Mouse (Mus musculus) midbrain, embryonic 11.5 days (tissue): Measurements from ENCODE around the gene Pck2. TPM values are rescaled to one million over a fixed set of nuclear protein-coding genes. Genes with fewer than 3 reads are reported as not detected.

Experiments
- ATAC-seq: fragments of 200-750 bp; cut with Nextera tagmentation; 2 replicates; pipeline ENCODE4 v1.8.0; 2017; ENCODE audit warnings: moderate TSS enrichment, moderate library complexity; ENCODE audit not compliant: low FRiP score
- DNase-seq: peaks from one replicate; pipeline ENCODE4 v3.0.0; 2015; ENCODE audit warnings: low spot score; ENCODE audit errors: missing footprints
- H3K27ac ChIP-seq: fragments of 300-500 bp; sonication (generic); 2 replicates; pipeline ENCODE4 v1.5.1; 2014; ENCODE audit warnings: low read depth, low read length
- H3K27me3 ChIP-seq: fragments of 300-500 bp; sonication (generic); 2 replicates; pipeline ENCODE4 v1.6.1; 2014; ENCODE audit warnings: mild to moderate bottlenecking, low read length, moderate library complexity, mixed read lengths; ENCODE audit not compliant: control insufficient read depth, insufficient read depth
- H3K36me3 ChIP-seq: fragments of 300-500 bp; sonication (generic); 2 replicates; pipeline ENCODE4 v1.6.1; 2014; ENCODE audit warnings: mild to moderate bottlenecking, low read length, moderate library complexity, mixed read lengths; ENCODE audit not compliant: control insufficient read depth, insufficient read depth
- H3K4me1 ChIP-seq: fragments of 300-500 bp; sonication (generic); 2 replicates; pipeline ENCODE4 v1.6.1; 2014; ENCODE audit warnings: low read length; ENCODE audit not compliant: control insufficient read depth, insufficient read depth
- H3K4me2 ChIP-seq: fragments of 300-500 bp; sonication (generic); 2 replicates; pipeline ENCODE4 v1.6.1; 2014; ENCODE audit warnings: mild to moderate bottlenecking, moderate library complexity
- H3K4me3 ChIP-seq: fragments of 300-500 bp; sonication (generic); 2 replicates; pipeline ENCODE4 v1.5.1; 2014; ENCODE audit warnings: low read depth, low read length
- H3K9ac ChIP-seq: fragments of 300-500 bp; sonication (generic); 2 replicates; pipeline ENCODE4 v1.6.1; 2014; ENCODE audit warnings: low read length
- H3K9me3 ChIP-seq: fragments of 300-500 bp; sonication (generic); 2 replicates; pipeline ENCODE4 v1.6.1; 2016; ENCODE audit warnings: low read length; ENCODE audit not compliant: control insufficient read depth
- WGBS: fragments of 180-500 bp; shearing (Covaris S2); extraction: QIAGEN DNeasy Blood & Tissue Kit; methylation state at CpG from one replicate; pipeline ENCODE4 v1.1.7; 2014; 5-methylcytosine and 5-hydroxymethylcytosine counted together
- polyA plus RNA-seq: library from polyadenylated mRNA; unstranded; fragments of >200 nt; fragmentation: Nextera tagmentation; extraction: Ambion mirVana; gene quantifications from 2 replicates; pipeline ENCODE4 v1.2.1, GENCODE M21; 2014

Pck2 gene
- polyA plus RNA-seq = 10.0 and 10.7 TPM in 2 replicates

DNA sequence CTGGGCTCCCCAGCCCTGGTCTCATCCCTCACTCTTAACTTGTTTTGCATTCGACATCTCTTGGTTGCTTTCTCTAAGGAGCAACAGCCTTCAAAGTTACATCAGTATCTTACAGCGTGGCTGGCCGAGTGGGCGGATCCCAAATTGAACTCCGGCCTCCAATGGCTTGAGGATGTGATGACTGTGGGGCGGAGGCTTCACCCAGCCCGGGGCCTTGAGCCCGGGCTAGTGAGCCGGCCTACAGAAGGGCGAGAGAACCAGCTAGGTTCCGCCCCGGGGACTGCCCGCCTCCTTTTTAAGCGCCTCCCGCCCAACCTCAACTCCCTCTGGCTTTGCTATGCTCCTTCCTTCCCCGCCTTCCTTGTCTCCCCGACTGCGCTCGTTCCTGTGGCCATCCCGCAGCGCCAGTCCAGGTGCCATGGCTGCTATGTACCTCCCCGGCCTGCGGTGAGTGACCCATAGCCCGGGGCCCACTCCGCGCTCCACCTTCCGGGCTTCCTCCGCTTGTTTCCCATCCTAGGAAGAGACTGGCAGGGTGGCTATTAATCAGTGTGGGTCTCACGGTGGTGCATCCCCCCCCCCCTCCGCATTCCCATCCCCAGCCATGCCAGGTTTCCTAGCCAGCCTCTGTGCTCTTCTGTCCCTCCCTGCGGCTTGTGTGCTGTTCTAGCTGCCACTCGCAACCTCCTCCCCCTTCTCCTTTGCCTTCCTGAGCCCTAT is at the start of gene Pck2:
Gene Pck2, plus strand, starts transcription at position 200 of the 720 bp plus-strand sequence.
- DNase-seq = peak; percentile 95
- Histone ChIP-seq H3K9me3 (no peaks in the 10 kb centered on the region), H3K27ac (0 out of 2 replicates have a peak within 1 kb of the TSS, but pooled peaks have one; percentile 1), H3K27me3 (no peaks in the 10 kb centered on the region), H3K4me3 (peak within 1 kb of the TSS; percentile 31), H3K4me1 (peaks cover 9% of the 10 kb centered on the region; the same call in 1 of the 2 replicates), H3K9ac (peak within 1 kb of the TSS; percentile 43), H3K4me2 (peak within 1 kb of the TSS; percentile 54), H3K36me3 (no peaks in the 10 kb centered on the region; the same call in 1 of the 2 replicates)
- WGBS = under 1% methylated on average over 32 of the region's 32 CpGs
- peak; percentile 89 for ATAC-seq

DNA sequence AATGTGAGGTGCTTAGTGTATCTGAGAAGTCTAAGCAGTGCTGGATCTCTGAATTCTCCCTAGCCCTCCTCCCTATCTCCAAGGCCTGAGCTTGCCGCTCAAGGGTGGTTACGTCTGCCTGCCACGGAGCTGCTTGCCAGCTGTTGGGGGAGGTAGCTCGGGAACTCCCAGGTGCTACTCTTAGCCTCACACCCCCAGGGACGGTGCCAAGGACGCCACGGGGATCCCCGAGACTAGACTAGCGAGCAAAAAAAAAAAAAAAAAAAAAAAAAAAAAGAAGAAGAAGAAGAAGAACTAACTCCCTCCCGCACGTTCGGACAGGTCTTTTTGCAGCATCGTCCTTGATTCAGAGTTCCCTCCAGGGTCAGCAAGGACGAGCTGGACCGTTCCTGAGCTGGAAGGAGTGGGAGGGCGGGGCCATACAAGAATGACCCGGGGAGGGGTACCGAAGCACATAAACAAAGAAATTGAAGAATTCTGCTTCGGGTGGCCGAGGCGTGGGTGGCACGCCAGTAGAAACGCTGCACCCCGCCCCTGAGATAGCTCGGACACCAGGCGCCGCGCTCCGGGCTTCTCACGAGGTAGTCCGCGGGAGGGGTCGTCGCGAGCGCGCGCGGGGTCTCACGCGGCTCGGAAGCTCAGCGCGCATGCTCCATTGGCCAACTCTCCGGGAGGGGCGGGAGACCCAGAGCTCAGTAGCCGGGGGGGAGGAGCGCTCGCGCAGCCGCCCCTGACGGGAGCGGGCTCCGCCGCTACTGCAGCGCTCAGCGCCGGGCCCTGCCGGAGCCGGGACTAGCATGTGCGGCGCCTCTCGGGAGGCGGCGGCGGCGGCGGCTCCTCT is 49.5 kb upstream of the Pck2 start, which contains the start of gene Carmil3:
Gene Carmil3, plus strand, starts transcription at position 291 of the 841 bp plus-strand sequence.
- DNase-seq (peak; percentile 97), ATAC-seq (peak; percentile 89)
- WGBS = under 1% methylated on average over 58 of the region's 68 CpGs
- peak within 1 kb of the TSS; percentile 64 for H3K27ac ChIP-seq
- H3K9ac ChIP-seq = peak within 1 kb of the TSS; percentile 74
- no peaks in the 10 kb centered on the region for H3K9me3 ChIP-seq
- no peaks in the 10 kb centered on the region for H3K36me3 ChIP-seq
- 0 out of 2 replicates have a peak, but pooled peaks cover 4% of the 10 kb centered on the region for H3K4me1 ChIP-seq
- H3K4me2 ChIP-seq = peak within 1 kb of the TSS; percentile 63
- H3K27me3 ChIP-seq = no peaks in the 10 kb centered on the region; the same call in 1 of the 2 replicates
- H3K4me3 ChIP-seq = peak within 1 kb of the TSS; percentile 65

DNA sequence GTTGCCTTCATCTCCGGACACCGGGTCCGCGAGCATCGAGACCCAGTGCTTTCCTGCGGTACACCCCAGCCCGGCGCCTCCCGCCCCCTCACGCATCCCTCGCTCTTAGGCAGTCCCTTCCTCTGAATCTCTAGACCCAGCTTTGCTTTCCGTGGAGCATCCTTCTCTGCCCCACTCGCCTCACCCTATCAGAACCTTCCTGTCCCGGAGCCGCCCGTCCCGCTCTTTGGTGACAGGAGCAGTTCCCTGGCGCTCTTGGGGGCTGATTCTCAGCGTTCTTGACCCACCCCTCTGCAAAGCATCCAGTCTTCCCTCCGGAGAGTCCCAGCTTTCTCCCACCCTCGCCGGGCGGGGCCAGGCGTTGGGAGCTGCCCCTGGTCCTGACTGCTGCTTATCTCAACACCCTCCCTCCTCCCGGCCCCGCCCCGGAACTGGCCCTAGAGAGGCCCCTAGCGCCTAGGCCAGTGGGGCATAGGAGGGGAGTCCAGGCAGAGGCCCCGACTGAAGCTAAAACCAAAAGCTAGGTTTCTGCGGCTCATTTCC is 48.7 kb upstream of the Pck2 start:
- 0 out of 2 replicates have a peak, but pooled peaks cover 4% of the 10 kb centered on the region for H3K4me1 ChIP-seq
- DNase-seq (peak; percentile 97), ATAC-seq (peak; percentile 85)
- WGBS = under 1% methylated on average over 30 of the region's 30 CpGs
- H3K4me2 ChIP-seq = peak overlapping the region; percentile 63
- no peaks in the 10 kb centered on the region for H3K9me3 ChIP-seq
- H3K27ac ChIP-seq = peak overlapping the region; percentile 64; the same call in 1 of the 2 replicates
- H3K4me3 ChIP-seq = peak overlapping the region; percentile 65
- H3K36me3 ChIP-seq = no peaks in the 10 kb centered on the region
- H3K9ac ChIP-seq = peak overlapping the region; percentile 74
- no peaks in the 10 kb centered on the region; the same call in 1 of the 2 replicates for H3K27me3 ChIP-seq

DNA sequence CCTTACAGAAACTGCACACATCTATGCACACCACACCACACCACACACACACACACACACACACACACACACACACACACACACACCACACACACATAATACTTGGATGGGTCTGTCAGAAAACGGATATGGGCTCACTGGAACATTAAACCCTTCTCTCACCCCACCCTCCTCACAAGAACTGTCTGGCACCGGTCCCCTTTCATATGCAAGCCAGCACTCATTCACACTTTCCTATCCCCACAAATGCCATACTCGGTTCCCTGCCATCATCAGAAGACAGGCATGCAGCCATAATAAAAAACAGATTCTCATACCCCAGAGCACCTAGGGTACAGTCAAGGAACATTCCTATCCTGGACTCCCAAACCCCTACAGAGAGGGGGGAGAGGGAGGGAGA is 48.0 kb upstream of the Pck2 start:
- DNase-seq (peak; percentile 82), ATAC-seq (no peak)
- WGBS = 47% methylated on average over 3 of the region's 3 CpGs
- H3K27ac ChIP-seq = no peak overlapping the region
- H3K4me1 ChIP-seq = 0 out of 2 replicates have a peak, but pooled peaks cover 4% of the 10 kb centered on the region
- H3K4me3 ChIP-seq = no peak overlapping the region
- no peaks in the 10 kb centered on the region for H3K36me3 ChIP-seq
- no peaks in the 10 kb centered on the region; the same call in 1 of the 2 replicates for H3K27me3 ChIP-seq
- H3K9ac ChIP-seq = no peak overlapping the region
- H3K4me2 ChIP-seq = peak overlapping the region; percentile 63; the same call in 1 of the 2 replicates
- no peaks in the 10 kb centered on the region for H3K9me3 ChIP-seq

DNA sequence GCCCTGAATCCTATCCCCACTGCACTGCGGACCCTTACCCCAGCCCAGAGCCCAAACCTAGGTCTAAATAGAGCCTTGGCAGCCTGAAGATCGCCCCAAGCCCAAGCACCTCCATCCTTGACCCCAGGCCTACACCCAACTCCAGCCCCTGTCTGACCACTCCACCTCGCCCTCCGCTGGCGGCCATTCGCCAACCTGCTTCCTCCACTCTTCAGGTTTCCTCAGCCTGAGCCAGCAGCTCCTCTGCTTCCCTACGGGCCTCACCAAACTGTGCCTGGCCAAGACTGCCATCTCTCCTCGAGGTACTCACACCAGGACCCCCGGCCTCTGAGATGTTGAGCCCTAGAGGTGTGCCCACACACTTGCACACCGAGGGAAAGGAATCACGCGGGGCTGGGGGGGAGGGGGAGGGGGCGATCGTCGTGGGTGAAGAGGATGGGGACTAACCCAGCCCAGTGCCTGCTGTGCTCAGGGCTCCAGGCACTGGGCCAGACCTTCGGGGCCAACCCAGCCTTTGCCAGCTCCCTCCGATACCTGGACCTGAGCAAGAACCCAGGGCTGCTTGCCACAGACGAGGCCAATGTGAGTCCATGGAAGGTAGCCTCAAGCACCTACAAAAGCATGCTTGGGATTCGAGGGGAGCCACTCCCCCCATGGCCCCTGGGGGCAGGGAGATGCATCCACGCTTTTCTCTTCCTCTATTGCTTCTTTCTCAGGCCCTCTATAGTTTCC is 44.4 kb upstream of the Pck2 start:
- Histone ChIP-seq H3K9me3 (no peaks in the 10 kb centered on the region), H3K36me3 (peaks cover 2% of the 10 kb centered on the region; the same call in 1 of the 2 replicates), H3K27me3 (no peaks in the 10 kb centered on the region), H3K9ac (no peak overlapping the region), H3K4me2 (no peak overlapping the region), H3K4me1 (0 out of 2 replicates have a peak, but pooled peaks cover 4% of the 10 kb centered on the region), H3K27ac (no peak overlapping the region), H3K4me3 (no peak overlapping the region)
- peak; percentile 69 for DNase-seq
- no peak for ATAC-seq
- 76% methylated on average over 16 of the region's 20 CpGs for WGBS

DNA sequence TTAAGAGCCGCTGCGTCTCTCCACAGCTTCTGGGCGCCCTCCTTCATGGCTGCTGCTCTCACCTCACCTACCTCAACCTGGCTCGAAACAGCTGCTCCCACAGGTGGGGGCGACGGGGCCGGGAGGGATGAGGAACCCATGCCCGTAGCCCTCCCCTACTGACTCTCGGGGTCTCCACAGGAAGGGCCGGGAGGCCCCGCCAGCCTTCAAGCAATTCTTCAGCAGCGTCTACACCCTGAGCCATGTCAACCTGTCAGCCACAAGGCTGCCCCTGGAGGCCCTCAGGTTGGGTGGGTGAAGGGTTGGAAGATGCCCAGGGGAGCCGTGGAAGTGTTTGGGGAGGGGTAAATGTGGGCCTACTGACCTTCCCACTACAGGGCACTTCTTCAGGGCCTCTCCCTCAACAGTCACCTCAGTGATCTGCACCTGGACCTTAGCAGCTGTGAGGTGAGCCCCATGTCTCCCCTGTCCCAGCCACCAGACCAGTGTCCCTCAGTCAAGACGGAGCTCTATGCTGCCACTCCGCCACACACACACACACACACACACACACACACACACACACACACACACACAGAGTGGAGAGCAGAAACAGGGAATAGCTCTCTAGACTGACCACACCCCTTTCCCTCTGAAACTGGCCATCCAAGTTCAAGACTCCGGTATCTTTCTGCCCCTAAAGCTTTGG is 43.2 kb upstream of the Pck2 start:
- no peak overlapping the region for H3K4me3 ChIP-seq
- no peaks in the 10 kb centered on the region for H3K4me1 ChIP-seq
- ATAC-seq = peak; percentile 55
- H3K9ac ChIP-seq = no peak overlapping the region
- 74% methylated on average over 16 of the region's 16 CpGs for WGBS
- H3K36me3 ChIP-seq = peaks cover 2% of the 10 kb centered on the region; the same call in 1 of the 2 replicates
- no peaks in the 10 kb centered on the region for H3K9me3 ChIP-seq
- peak; percentile 74 for DNase-seq
- no peak overlapping the region for H3K27ac ChIP-seq
- H3K27me3 ChIP-seq = no peaks in the 10 kb centered on the region
- H3K4me2 ChIP-seq = no peak overlapping the region

DNA sequence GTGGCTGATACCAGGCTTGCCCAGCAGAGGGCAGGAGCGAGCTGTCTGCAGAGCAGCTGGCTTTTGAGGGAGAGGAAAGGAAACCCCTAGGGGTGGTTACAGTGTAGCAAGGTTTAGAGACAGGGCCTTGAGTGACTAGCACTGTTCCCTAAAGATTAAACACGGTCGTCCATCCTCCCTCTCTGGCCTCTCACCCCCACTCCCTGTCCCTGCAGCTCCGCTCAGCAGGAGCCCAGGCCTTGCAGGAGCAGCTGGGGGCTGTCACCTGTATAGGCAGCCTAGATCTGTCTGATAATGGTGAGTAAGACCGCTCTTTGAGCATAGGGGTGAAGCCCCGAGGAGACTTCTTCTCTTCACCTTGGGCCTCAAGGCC is 42.6 kb upstream of the Pck2 start:
- WGBS = 35% methylated on average over 6 of the region's 6 CpGs
- H3K27me3 ChIP-seq = no peaks in the 10 kb centered on the region
- peaks cover 2% of the 10 kb centered on the region; the same call in 1 of the 2 replicates for H3K36me3 ChIP-seq
- H3K27ac ChIP-seq = no peak overlapping the region
- no peaks in the 10 kb centered on the region for H3K9me3 ChIP-seq
- no peak overlapping the region for H3K9ac ChIP-seq
- peak; percentile 73 for ATAC-seq
- DNase-seq = peak; percentile 99
- no peaks in the 10 kb centered on the region for H3K4me1 ChIP-seq
- H3K4me3 ChIP-seq = no peak overlapping the region
- H3K4me2 ChIP-seq = no peak overlapping the region

DNA sequence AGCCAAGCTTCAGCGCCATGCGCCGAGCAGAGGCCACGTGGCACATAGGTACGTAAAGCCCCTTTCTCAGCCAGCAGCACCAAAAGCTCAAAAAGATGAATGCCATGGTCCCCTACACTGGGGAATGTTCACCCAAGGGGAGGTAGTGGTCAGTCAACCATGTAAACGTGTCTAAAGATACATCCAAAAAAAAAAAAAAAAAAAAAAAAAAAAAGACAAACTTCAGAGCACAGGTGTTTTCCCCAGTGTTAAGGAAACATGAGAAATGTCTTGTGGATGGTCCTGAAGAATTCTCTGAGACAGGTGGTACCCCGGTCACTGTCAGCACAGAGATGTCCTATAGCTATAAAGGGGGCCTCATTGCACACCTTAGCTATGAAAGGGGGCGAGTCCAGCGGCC is 34.5 kb upstream of the Pck2 start:
- DNase-seq = no peak
- ATAC-seq = no peak
- 89% methylated on average over 9 of the region's 9 CpGs for WGBS
- Histone ChIP-seq H3K9ac (no peak overlapping the region), H3K4me3 (no peak overlapping the region), H3K27me3 (no peaks in the 10 kb centered on the region), H3K9me3 (no peaks in the 10 kb centered on the region), H3K27ac (no peak overlapping the region), H3K36me3 (no peaks in the 10 kb centered on the region), H3K4me1 (no peaks in the 10 kb centered on the region), H3K4me2 (no peak overlapping the region)
